Mouse (Mus musculus): Measurements from ENCODE around the gene Sec1. TPM values are rescaled to one million over a fixed set of nuclear protein-coding genes. Genes with fewer than 3 reads are reported as not detected.

The Sec1 gene
- polyA plus RNA-seq (2021) = 4.4 TPM

DNA sequence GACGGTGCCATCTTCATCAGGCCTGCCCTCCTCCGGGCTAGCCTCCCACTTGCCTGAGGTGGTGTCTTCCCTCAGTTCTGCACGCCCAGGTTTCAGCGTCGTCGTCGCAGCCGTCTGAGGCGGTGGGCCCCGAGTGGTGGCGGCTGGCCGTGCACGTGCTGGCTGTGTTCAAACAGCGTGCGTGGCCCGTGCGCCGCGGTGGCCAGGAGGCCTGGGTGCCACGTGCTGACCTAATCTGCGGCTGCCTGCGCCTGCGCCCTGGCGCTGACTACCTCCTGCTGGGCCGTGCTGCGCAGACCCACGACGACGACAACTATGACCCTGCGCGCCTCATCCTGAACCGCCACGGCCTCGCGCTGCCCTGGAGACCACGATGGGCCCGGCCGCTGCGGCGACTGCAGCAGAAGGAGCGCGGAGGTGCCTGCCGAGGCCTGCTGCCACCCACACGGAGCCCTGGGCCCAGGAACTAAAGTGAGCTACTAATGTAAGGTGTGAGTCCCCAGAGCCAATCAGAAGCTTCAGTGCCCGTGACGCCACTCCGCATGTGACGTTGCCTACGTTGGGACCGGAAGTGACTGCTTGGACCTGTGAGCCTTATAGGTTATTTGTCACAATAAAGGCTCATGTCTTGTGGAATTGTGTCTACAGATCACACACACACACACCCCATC lies at the start of gene Sec1:
Gene Sec1, minus strand, starts transcription at position 482 of the 671 bp plus-strand sequence.
- ATAC-seq (no peak), DNase-seq (ENCODE audit: low read depth, low spot score) (no peak)
- ChIA-PET CTCF (interaction anchor here (2.6 kb wide), 1 partner anchor 11 kb away, joined by 10 read pairs; the partner anchor contains the start of gene Ntn5), POLR2A (interaction anchor here (0.7 kb wide), 2 partner anchors 13 to 24 kb away, joined by 3 read pairs; no protein-coding TSS in a partner anchor)
- in situ Hi-C loops (cut with MboI; ENCODE audit: low pct_unique_long_range_greater_than_20kb) = no loop called here
- H3K27me3 ChIP-seq = no peaks in the 10 kb centered on the region
- no peak for TF ChIP-seq CTCF (IDR thresholded peaks at IDR 0.05)

DNA sequence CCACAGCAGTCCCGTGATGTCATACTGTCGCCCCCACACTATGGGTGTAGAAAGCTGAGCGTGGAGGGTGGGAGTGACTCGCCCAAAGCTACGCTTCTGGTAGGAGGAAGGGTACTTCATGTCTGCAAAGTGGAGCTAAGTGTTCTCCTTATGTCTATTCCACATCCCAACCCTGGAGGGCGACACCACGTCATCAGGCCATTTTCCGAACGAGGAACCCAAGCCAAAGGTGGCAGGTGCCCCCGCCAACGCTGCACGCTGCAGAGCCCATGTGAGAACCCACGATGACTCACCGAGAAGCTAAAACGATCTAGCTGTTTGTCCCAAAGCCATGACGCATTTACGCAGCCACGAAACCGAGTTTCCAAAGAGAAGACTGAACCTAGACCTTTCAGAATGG lies 48.1 kb upstream of the Sec1 start:
- peak; percentile 59 for TF ChIP-seq CTCF (IDR thresholded peaks at IDR 0.05)
- CTCF ChIA-PET = interaction anchor here (1.1 to 3.1 kb wide), 2 partner anchors 12 to 58 kb away, joined by 3 to 39 read pairs; no protein-coding TSS in a partner anchor
- DNase-seq (ENCODE audit: low read depth, low spot score) (no peak), ATAC-seq (peak; percentile 39)
- POLR2A ChIA-PET = interaction anchor here (0.6 to 1.4 kb wide), 4 partner anchors 43 to 342 kb away, joined by 3 to 4 read pairs (median 4); partner anchors contain the start of gene Sult2b1
- in situ Hi-C loops (cut with MboI; ENCODE audit: low pct_unique_long_range_greater_than_20kb) = no loop called here
- no peaks in the 10 kb centered on the region for H3K27me3 ChIP-seq

DNA sequence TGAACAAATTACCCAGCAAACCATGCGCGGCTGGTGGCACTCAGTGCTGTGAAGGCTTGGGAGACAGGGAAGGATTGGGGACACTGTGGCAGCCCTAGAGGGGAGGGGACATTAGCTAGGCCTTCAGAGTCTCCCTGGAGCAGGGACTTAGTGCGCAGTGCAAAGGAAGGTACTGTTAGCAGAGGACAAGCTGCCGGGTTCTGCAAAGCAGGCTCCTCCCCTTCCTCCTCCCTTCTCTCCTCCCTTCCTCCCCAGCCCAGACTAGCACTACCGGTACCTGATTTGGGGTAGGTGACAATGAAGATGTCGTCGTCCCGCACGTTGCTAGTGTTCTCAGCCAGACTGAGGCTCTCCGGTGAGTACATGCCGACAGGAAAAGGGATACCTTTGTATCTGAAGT lies 47.6 kb upstream of the Sec1 start:
- no peak for TF ChIP-seq CTCF (IDR thresholded peaks at IDR 0.05)
- H3K27me3 ChIP-seq = no peaks in the 10 kb centered on the region
- ChIA-PET CTCF (interaction anchor here (1.1 to 3.1 kb wide), 2 partner anchors 13 to 59 kb away, joined by 3 to 39 read pairs; no protein-coding TSS in a partner anchor), POLR2A (interaction anchor here (1.3 to 1.4 kb wide), 2 partner anchors 43 to 59 kb away, joined by 3 to 4 read pairs; partner anchors contain the start of gene Sult2b1)
- in situ Hi-C loops (cut with MboI; ENCODE audit: low pct_unique_long_range_greater_than_20kb) = no loop called here
- ATAC-seq (no peak), DNase-seq (ENCODE audit: low read depth, low spot score) (no peak)

DNA sequence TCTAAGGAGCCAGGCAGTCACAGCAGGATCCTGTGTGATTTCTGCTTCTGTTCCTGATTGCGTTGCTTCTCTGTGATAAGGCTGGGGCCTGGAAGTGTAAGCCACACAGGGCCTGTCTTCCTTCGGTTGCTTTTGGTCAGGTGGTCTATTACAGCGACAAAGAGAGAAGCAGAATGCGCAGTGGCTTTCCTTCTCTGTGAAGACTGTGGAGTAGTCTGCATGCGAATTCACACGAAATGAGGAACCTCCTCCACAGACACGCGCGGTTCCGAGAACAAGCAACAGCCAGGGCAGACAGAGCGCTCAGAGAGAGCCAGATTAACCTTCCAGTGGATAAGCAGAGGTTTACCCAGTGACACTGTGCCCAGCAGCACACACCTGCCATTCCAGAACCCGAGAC lies 47.1 kb upstream of the Sec1 start:
- ATAC-seq (no peak), DNase-seq (ENCODE audit: low read depth, low spot score) (no peak)
- H3K27me3 ChIP-seq = no peaks in the 10 kb centered on the region
- ChIA-PET POLR2A (interaction anchor here (1.3 kb wide), 1 partner anchor 44 kb away, joined by 3 read pairs; the partner anchor contains the start of gene Sult2b1), CTCF (interaction anchor here (1.1 to 3.1 kb wide), 2 partner anchors 13 to 59 kb away, joined by 3 to 39 read pairs; no protein-coding TSS in a partner anchor)
- in situ Hi-C loops (cut with MboI; ENCODE audit: low pct_unique_long_range_greater_than_20kb) = no loop called here
- no peak for TF ChIP-seq CTCF (IDR thresholded peaks at IDR 0.05)

DNA sequence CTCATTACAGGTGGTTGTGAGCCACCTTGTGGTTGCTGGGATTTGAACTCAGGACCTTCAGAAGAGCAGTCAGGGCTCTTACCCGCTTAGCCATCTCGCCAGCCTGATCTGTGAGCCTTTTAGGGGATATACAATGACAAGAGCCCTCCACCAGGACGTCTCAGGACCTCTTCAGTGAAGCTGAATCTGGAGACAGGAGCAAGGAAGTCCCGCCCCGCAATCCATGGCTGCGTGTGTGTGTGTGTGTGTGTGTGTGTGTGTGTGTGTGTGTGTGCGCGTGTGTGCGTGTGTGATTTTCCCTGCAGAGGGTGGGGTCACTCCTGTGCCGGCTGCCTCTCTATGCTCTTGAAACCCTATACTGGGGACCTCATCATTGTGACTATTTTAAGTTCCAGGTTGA lies 45.6 kb upstream of the Sec1 start:
- no peak for TF ChIP-seq CTCF (IDR thresholded peaks at IDR 0.05)
- H3K27me3 ChIP-seq = no peaks in the 10 kb centered on the region
- no peak for ATAC-seq
- in situ Hi-C loops (cut with MboI; ENCODE audit: low pct_unique_long_range_greater_than_20kb) = loop anchor here (5.0 kb wide), 2 partner anchors 62 to 187 kb away; no protein-coding TSS in a partner anchor
- DNase-seq (ENCODE audit: low read depth, low spot score) = no peak
- ChIA-PET CTCF (interaction anchor here (0.9 to 1.8 kb wide), 11 partner anchors 9 to 193 kb away, joined by 3 to 28 read pairs (median 4); partner anchors contain the start of genes Cyth2, Kdelr1, Lmtk3 and Sphk2), POLR2A (no interaction called here)

DNA sequence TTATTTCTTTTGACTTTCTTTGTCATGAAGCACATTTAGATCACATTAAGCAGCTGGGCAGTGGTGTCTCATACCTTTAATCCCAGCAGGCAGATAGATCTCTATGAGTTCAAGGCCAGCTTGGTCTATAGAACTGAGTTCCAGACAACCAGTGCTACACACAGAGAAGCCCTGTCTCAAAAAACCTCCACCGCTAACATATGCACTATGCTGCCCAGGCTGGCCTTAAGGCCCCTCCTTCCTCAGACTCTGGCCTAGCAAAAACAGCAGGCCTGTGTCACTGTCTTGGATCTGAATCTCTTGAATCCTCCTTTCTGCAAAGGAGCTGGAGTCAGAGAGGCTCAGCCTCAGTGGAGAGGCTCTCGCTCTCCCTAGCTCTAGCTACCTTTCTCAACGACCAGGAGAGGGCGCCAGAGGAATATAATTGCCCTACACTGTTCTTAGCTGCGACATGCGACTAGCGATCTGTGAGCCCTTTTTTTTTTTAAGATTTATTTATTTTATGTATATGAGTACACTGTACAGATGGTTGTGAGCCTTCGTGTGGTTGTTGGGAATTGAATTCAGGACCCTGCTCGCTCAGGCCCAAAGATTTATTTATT lies 45.1 kb upstream of the Sec1 start:
- ATAC-seq = no peak
- CTCF ChIA-PET = interaction anchor here (0.9 to 1.8 kb wide), 11 partner anchors 10 to 194 kb away, joined by 3 to 28 read pairs (median 4); partner anchors contain the start of genes Cyth2, Kdelr1, Lmtk3 and Sphk2
- H3K27me3 ChIP-seq = no peaks in the 10 kb centered on the region
- POLR2A ChIA-PET = no interaction called here
- in situ Hi-C loops (cut with MboI; ENCODE audit: low pct_unique_long_range_greater_than_20kb) = loop anchor here (5.0 kb wide), 2 partner anchors 63 to 188 kb away; no protein-coding TSS in a partner anchor
- peak; percentile 63 for TF ChIP-seq CTCF (IDR thresholded peaks at IDR 0.05)
- DNase-seq (ENCODE audit: low read depth, low spot score) = no peak

DNA sequence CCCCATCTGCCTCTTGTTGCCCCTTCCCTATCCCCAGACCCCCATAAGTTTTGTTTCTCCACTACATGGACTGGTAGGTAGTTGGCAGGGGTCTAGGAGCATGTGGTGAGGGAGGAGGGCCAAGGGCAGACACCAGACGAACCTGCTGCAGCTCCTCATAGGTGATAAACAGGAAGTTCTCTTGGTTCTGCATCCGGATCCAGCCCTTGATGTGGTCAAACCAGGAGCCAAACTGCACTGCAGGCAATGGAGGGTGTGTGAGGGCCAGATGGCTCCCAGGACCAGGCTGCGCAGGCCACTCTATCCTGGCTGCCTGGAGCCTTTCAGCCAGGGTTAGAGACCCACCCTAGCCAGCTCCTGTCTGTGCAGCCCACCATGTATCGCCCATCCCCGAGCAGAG lies 39.3 kb upstream of the Sec1 start:
- ChIA-PET CTCF (no interaction called here), POLR2A (no interaction called here)
- ATAC-seq (no peak), DNase-seq (ENCODE audit: low read depth, low spot score) (no peak)
- TF ChIP-seq CTCF (IDR thresholded peaks at IDR 0.05) = no peak
- in situ Hi-C loops (cut with MboI; ENCODE audit: low pct_unique_long_range_greater_than_20kb) = loop anchor here (5.0 kb wide), 1 partner anchor 279 kb away; no protein-coding TSS in a partner anchor
- H3K27me3 ChIP-seq = no peaks in the 10 kb centered on the region

DNA sequence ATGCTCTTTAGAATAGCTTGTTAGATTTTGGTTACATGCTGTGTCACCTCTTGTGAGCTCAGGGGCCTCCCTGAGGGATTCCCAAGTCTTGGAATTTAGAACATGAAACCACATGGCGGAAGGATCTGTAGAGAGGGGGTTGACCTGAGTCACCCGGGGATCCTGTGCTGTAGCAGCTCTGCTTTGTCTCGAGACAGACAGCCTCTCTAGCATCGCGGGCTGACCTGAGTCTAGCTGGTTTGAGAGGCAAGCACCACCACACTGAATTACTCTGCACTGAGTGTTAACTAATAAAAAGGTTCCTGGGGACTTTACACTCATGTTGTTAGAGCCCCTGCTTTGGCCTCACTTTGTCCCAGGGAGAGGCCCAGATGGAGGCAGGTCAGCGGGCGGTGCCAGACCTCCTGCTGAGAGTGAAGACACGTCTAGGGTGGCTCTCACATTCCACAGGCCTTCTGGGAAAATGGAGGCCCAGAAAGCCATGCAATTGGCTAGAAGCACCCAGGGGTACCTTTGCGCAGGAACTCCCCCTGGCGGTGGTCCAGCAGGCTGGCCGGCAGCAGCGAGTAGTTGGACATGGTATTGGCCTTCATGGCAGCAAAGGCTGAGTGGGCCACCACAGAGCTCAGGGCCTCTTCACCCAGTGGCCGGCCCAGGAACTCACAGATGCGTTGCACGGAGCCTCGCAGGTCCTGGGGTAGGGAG lies 36.7 kb upstream of the Sec1 start:
- CTCF ChIA-PET = interaction anchor here (0.9 kb wide), 1 partner anchor 11 kb away, joined by 3 read pairs; no protein-coding TSS in a partner anchor
- DNase-seq (ENCODE audit: low read depth, low spot score) = no peak
- TF ChIP-seq CTCF (IDR thresholded peaks at IDR 0.05) = no peak
- in situ Hi-C loops (cut with MboI; ENCODE audit: low pct_unique_long_range_greater_than_20kb) = loop anchor here (5.0 kb wide), 1 partner anchor 281 kb away; no protein-coding TSS in a partner anchor
- peak; percentile 51 for ATAC-seq
- POLR2A ChIA-PET = no interaction called here
- no peaks in the 10 kb centered on the region for H3K27me3 ChIP-seq

DNA sequence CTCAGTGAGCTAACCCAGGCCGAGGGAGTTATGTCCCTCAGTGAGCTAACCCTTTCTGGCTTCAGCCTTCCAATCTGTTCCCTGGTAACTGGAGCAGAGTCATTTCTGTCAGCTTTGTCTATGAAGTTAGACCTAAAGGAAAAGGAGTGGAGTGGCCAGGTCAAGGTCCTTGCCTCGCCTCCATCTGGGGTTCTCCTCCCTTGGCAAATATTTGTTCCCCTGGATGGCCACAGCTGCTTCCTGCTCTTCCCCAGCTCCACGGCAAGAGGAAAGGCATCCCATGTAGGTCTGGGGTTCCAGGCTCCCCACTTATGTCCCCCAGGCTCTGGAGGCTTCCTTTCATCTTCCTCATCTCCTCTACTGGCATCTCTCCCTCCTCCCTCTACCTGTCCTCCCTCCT lies 33.4 kb upstream of the Sec1 start:
- ChIA-PET CTCF (interaction anchor here (3.0 kb wide), 1 partner anchor 74 kb away, joined by 11 read pairs; no protein-coding TSS in a partner anchor), POLR2A (interaction anchor here (1.9 kb wide), 1 partner anchor 10 kb away, joined by 7 read pairs; the partner anchor contains the start of gene Sphk2)
- TF ChIP-seq CTCF (IDR thresholded peaks at IDR 0.05) = no peak
- ATAC-seq (no peak), DNase-seq (ENCODE audit: low read depth, low spot score) (no peak)
- no peaks in the 10 kb centered on the region for H3K27me3 ChIP-seq
- in situ Hi-C loops (cut with MboI; ENCODE audit: low pct_unique_long_range_greater_than_20kb) = no loop called here

DNA sequence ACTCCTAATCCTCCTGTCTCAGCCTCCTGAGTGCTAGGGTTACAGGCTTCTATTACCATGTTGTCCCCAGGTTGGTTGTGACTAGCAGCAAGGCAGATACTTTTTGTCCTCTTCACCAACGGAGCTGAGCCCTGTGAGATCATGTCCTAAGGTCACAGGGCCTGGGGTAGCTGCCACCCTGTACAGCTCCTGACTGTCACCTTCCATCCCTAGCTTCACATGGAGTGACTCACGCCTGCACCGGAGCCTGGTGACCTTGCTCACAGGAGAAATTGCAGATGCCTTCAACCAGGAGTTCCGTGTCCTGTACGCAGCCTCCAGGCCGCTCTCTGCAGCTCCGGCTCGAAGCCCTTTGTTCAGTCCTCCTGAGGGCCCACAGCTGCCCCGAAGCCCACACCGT lies 32.2 kb upstream of the Sec1 start:
- in situ Hi-C loops (cut with MboI; ENCODE audit: low pct_unique_long_range_greater_than_20kb) = no loop called here
- ATAC-seq = no peak
- ChIA-PET POLR2A (interaction anchor here (1.9 kb wide), 1 partner anchor 9 kb away, joined by 7 read pairs; the partner anchor contains the start of gene Sphk2), CTCF (no interaction called here)
- no peak for TF ChIP-seq CTCF (IDR thresholded peaks at IDR 0.05)
- no peak for DNase-seq (ENCODE audit: low read depth, low spot score)
- H3K27me3 ChIP-seq = no peaks in the 10 kb centered on the region
